Mouse (Mus musculus): ENCODE data around the gene Ap2a1. TPM values are rescaled to one million over a fixed set of nuclear protein-coding genes. Genes with fewer than 3 reads are reported as not detected.

Ap2a1 gene
- polyA plus RNA-seq, 1 experiment from 2014 or later: 85.0 TPM

DNA sequence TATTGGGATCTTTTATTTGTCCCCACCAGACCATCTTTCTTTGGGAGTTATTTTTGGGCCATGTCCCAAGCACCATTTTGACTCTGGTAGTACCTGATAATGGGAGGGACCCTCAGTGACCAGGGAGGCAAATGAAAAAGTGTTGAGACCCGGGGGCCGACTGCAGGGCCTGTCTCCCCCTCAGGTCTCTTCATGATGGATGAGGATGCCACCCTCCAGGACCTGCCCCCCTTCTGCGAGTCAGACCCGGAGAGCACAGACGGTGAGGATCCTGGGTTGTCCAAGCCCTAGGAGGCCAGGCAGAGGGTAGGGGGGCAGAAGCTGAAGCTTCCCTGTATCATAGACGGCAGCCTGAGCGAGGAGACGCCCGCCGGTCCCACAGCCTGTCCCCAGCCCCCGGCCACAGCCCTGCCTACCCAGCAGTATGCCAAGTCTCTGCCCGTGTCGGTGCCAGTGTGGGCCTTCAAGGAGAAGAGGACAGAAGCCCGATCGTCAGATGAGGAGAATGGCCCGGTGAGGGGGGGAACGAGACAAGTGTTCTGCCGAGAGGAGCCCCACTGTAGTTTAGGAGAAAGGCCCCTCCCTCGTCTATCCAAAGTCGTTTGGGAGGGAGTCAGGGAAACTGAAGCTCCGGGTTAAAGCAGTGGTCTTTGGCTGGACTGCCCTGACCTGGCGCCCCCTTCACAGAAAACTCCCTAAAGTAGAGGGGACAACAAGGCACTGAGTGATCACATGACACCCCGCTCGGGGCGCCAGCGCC lies 75.5 kb downstream of the Ap2a1 start:
- H3K4me1 ChIP-seq (replicated peaks; ENCODE audit: control insufficient read depth, insufficient read depth, low read length): peaks cover 16% of the 10 kb centered on the region
- DNase-seq (ENCODE audit: low spot score) (no peak), ATAC-seq (ENCODE audit: low FRiP score) (no peak)
- peak overlapping the region; percentile 42 for H3K4me3 ChIP-seq (ENCODE audit: low read depth, low read length)
- peak overlapping the region; percentile 64 for H3K4me2 ChIP-seq (replicated peaks; ENCODE audit: low read depth, low read length)
- no peaks in the 10 kb centered on the region for H3K9me3 ChIP-seq (ENCODE audit: control insufficient read depth, low read length)
- 31% methylated on average over 22 of the region's 26 CpGs for WGBS
- H3K27me3 ChIP-seq (ENCODE audit: control insufficient read depth, insufficient read depth, low read length): no peaks in the 10 kb centered on the region
- peak overlapping the region; percentile 69 for H3K9ac ChIP-seq (ENCODE audit: low read depth, low read length)
- H3K27ac ChIP-seq (ENCODE audit: low read depth, low read length): peak overlapping the region; percentile 86
- no peaks in the 10 kb centered on the region; the same call in 1 of the 2 replicates for H3K36me3 ChIP-seq (ENCODE audit: control insufficient read depth, insufficient read depth, low read length)

DNA sequence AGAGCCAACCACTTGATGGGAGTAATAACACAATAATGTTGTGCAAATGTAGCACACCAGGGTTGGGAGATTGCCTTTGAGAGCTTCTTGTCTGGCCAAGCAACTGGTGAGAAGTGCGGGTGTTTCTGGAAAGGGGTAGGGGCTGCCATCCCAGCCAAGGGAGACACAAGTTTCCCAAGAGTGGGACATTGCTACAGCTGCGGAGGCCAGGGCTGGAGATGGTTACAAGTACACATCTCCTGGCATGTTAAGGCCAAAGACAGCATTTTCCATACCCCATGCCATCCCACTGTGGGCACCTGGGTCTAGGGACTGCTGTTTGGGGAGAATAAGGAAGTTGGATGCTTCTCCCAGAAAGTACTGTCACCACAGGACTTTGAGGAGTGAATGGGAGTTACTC lies 76.2 kb downstream of the Ap2a1 start:
- no peaks in the 10 kb centered on the region for H3K9me3 ChIP-seq (ENCODE audit: control insufficient read depth, low read length)
- DNase-seq (ENCODE audit: low spot score) (no peak), ATAC-seq (ENCODE audit: low FRiP score) (no peak)
- 0 out of 2 replicates have a peak overlapping the region, but pooled peaks have one; percentile 4 for H3K4me3 ChIP-seq (ENCODE audit: low read depth, low read length)
- peaks cover 14% of the 10 kb centered on the region for H3K4me1 ChIP-seq (replicated peaks; ENCODE audit: control insufficient read depth, insufficient read depth, low read length)
- H3K4me2 ChIP-seq (replicated peaks; ENCODE audit: low read depth, low read length): no peak overlapping the region
- H3K36me3 ChIP-seq (ENCODE audit: control insufficient read depth, insufficient read depth, low read length): no peaks in the 10 kb centered on the region; the same call in 1 of the 2 replicates
- WGBS: 85% methylated on average over 2 of the region's 2 CpGs
- no peak overlapping the region for H3K27ac ChIP-seq (ENCODE audit: low read depth, low read length)
- H3K27me3 ChIP-seq (ENCODE audit: control insufficient read depth, insufficient read depth, low read length): no peaks in the 10 kb centered on the region
- no peak overlapping the region for H3K9ac ChIP-seq (ENCODE audit: low read depth, low read length)

DNA sequence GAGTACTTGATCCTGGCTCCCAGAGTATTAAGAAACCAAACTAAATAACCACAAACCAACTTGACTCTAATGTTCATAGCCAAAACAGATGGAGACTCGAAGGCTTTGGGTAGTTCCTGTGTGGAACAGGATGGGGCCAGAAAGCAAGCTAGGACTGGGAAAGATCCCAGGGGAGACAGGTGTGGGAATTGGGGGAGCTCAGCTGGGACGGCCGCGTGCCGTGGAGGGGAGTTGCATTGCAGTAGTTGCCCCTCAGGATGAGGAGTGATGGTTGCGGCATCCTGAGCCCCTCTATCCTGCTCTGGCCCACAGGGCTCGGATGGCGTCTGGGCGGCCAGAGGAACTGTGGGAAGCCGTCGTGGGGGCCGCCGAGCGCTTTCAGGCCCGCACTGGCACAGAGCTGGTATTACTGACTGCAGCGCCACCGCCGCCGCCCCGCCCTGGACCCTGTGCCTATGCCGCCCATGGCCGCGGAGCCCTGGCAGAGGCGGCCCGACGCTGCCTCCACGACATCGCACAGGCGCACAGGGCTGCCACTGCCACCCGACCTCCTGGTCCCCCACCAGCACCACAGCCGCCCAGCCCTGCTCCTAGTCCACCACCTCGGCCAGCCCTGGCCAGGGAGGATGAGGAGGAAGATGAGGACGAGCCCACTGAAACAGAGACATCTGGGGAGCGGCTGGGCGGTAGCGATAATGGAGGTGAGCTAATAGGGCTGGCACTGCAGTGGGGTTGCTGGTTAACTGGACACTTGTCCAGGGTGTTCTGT lies 76.9 kb downstream of the Ap2a1 start:
- Histone ChIP-seq H3K4me1 (replicated peaks; ENCODE audit: control insufficient read depth, insufficient read depth, low read length) (peaks cover 10% of the 10 kb centered on the region), H3K27ac (ENCODE audit: low read depth, low read length) (no peak overlapping the region), H3K9me3 (ENCODE audit: control insufficient read depth, low read length) (no peaks in the 10 kb centered on the region), H3K27me3 (ENCODE audit: control insufficient read depth, insufficient read depth, low read length) (no peaks in the 10 kb centered on the region), H3K4me3 (ENCODE audit: low read depth, low read length) (no peak overlapping the region), H3K36me3 (ENCODE audit: control insufficient read depth, insufficient read depth, low read length) (no peaks in the 10 kb centered on the region; the same call in 1 of the 2 replicates), H3K4me2 (replicated peaks; ENCODE audit: low read depth, low read length) (no peak overlapping the region), H3K9ac (ENCODE audit: low read depth, low read length) (no peak overlapping the region)
- ATAC-seq (ENCODE audit: low FRiP score) (no peak), DNase-seq (ENCODE audit: low spot score) (no peak)
- 91% methylated on average over 35 of the region's 36 CpGs for WGBS

GRCm38 (mm10) chr7:44851625-44852234 lies 77.6 kb downstream of the Ap2a1 start:
- no peak overlapping the region for H3K9ac ChIP-seq (ENCODE audit: low read depth, low read length)
- H3K27me3 ChIP-seq (ENCODE audit: control insufficient read depth, insufficient read depth, low read length): no peaks in the 10 kb centered on the region
- no peaks in the 10 kb centered on the region; the same call in 1 of the 2 replicates for H3K36me3 ChIP-seq (ENCODE audit: control insufficient read depth, insufficient read depth, low read length)
- 93% methylated on average over 12 of the region's 12 CpGs for WGBS
- no peak overlapping the region for H3K4me3 ChIP-seq (ENCODE audit: low read depth, low read length)
- H3K4me1 ChIP-seq (replicated peaks; ENCODE audit: control insufficient read depth, insufficient read depth, low read length): peaks cover 10% of the 10 kb centered on the region
- no peak overlapping the region for H3K4me2 ChIP-seq (replicated peaks; ENCODE audit: low read depth, low read length)
- ATAC-seq (ENCODE audit: low FRiP score): no peak
- H3K9me3 ChIP-seq (ENCODE audit: control insufficient read depth, low read length): no peaks in the 10 kb centered on the region
- no peak for DNase-seq (ENCODE audit: low spot score)
- no peak overlapping the region for H3K27ac ChIP-seq (ENCODE audit: low read depth, low read length)

GRCm38 (mm10) chr7:44850789-44851624 lies 78.3 kb downstream of the Ap2a1 start:
- no peak overlapping the region for H3K27ac ChIP-seq (ENCODE audit: low read depth, low read length)

More at GRCm38 (mm10) chr7:44850789-44851624, 78.3 kb downstream of the Ap2a1 start:
- Histone ChIP-seq H3K9me3 (ENCODE audit: control insufficient read depth, low read length) (no peaks in the 10 kb centered on the region), H3K9ac (ENCODE audit: low read depth, low read length) (peak overlapping the region; percentile 76), H3K4me3 (ENCODE audit: low read depth, low read length) (peak overlapping the region; percentile 83), H3K4me2 (replicated peaks; ENCODE audit: low read depth, low read length) (peak overlapping the region; percentile 84), H3K4me1 (replicated peaks; ENCODE audit: control insufficient read depth, insufficient read depth, low read length) (peaks cover 10% of the 10 kb centered on the region), H3K36me3 (ENCODE audit: control insufficient read depth, insufficient read depth, low read length) (no peaks in the 10 kb centered on the region; the same call in 1 of the 2 replicates), H3K27me3 (ENCODE audit: control insufficient read depth, insufficient read depth, low read length) (no peaks in the 10 kb centered on the region)
- WGBS: 83% methylated on average over 8 of the region's 8 CpGs
- DNase-seq (ENCODE audit: low spot score) (no peak), ATAC-seq (ENCODE audit: low FRiP score) (no peak)

Other genes with a start within 250 kb of the Ap2a1 start
- not detected in 2 replicates for gene Izumo2, start 220.8 kb downstream of the Ap2a1 start, polyA plus RNA-seq (2014; fragmentation: Nextera tagmentation; extraction: Ambion mirVana)
- gene Vrk3, start 181.1 kb downstream of the Ap2a1 start, polyA plus RNA-seq (2014; fragmentation: Nextera tagmentation; extraction: Ambion mirVana): 32.5 and 36.7 TPM in 2 replicates
- gene Zfp473, start 178.4 kb downstream of the Ap2a1 start, polyA plus RNA-seq (2014; fragmentation: Nextera tagmentation; extraction: Ambion mirVana): 3.0 and 3.7 TPM in 2 replicates
- 44.2 and 62.3 TPM in 2 replicates for gene Nup62, start 113.4 kb downstream of the Ap2a1 start, polyA plus RNA-seq (2014; fragmentation: Nextera tagmentation; extraction: Ambion mirVana)
- 0.60 and 1.7 TPM in 2 replicates for gene Il4i1, start 113.1 kb downstream of the Ap2a1 start, polyA plus RNA-seq (2014; fragmentation: Nextera tagmentation; extraction: Ambion mirVana)
- 1.9 and 2.0 TPM in 2 replicates for gene Atf5, start 112.8 kb downstream of the Ap2a1 start, polyA plus RNA-seq (2014; fragmentation: Nextera tagmentation; extraction: Ambion mirVana)
- 31.7 and 38.0 TPM in 2 replicates for gene Akt1s1, start 80.5 kb downstream of the Ap2a1 start, polyA plus RNA-seq (2014; fragmentation: Nextera tagmentation; extraction: Ambion mirVana)
- gene Tbc1d17, start 80.4 kb downstream of the Ap2a1 start, polyA plus RNA-seq (2014; fragmentation: Nextera tagmentation; extraction: Ambion mirVana): 60.9 and 65.5 TPM in 2 replicates
- gene Pnkp, start 72.4 kb downstream of the Ap2a1 start, polyA plus RNA-seq (2014; fragmentation: Nextera tagmentation; extraction: Ambion mirVana): 26.3 and 27.6 TPM in 2 replicates
- 314 and 331 TPM in 2 replicates for gene Ptov1, start 59.7 kb downstream of the Ap2a1 start, polyA plus RNA-seq (2014; fragmentation: Nextera tagmentation; extraction: Ambion mirVana)
- 72.7 and 76.2 TPM in 2 replicates for gene Med25, start 36.8 kb downstream of the Ap2a1 start, polyA plus RNA-seq (2014; fragmentation: Nextera tagmentation; extraction: Ambion mirVana)
- gene Fuz, start 33.4 kb downstream of the Ap2a1 start, polyA plus RNA-seq (2014; fragmentation: Nextera tagmentation; extraction: Ambion mirVana): 13.9 and 18.7 TPM in 2 replicates
- gene Tsks, start 13.7 kb upstream of the Ap2a1 start, polyA plus RNA-seq (2014; fragmentation: Nextera tagmentation; extraction: Ambion mirVana): 0.09 and 0.14 TPM in 2 replicates
- gene Cpt1c, start 45.4 kb upstream of the Ap2a1 start, polyA plus RNA-seq (2014; fragmentation: Nextera tagmentation; extraction: Ambion mirVana): 23.4 and 23.5 TPM in 2 replicates
- gene Prmt1, start 57.1 kb upstream of the Ap2a1 start, polyA plus RNA-seq (2014; fragmentation: Nextera tagmentation; extraction: Ambion mirVana): 249 and 259 TPM in 2 replicates
- 59.6 and 63.9 TPM in 2 replicates for gene Irf3, start 68.2 kb upstream of the Ap2a1 start, polyA plus RNA-seq (2014; fragmentation: Nextera tagmentation; extraction: Ambion mirVana)
- 54.2 and 56.8 TPM in 2 replicates for gene Bcl2l12, start 69.2 kb upstream of the Ap2a1 start, polyA plus RNA-seq (2014; fragmentation: Nextera tagmentation; extraction: Ambion mirVana)
- 44.0 and 49.6 TPM in 2 replicates for gene Scaf1, start 86.9 kb upstream of the Ap2a1 start, polyA plus RNA-seq (2014; fragmentation: Nextera tagmentation; extraction: Ambion mirVana)
- 21.2 and 21.6 TPM in 2 replicates for gene Rras, start 88.5 kb upstream of the Ap2a1 start, polyA plus RNA-seq (2014; fragmentation: Nextera tagmentation; extraction: Ambion mirVana)
- gene Prr12, start 123.4 kb upstream of the Ap2a1 start, polyA plus RNA-seq (2014; fragmentation: Nextera tagmentation; extraction: Ambion mirVana): 13.0 and 16.0 TPM in 2 replicates
- gene Nosip, start 132.9 kb upstream of the Ap2a1 start, polyA plus RNA-seq (2014; fragmentation: Nextera tagmentation; extraction: Ambion mirVana): 58.2 and 62.7 TPM in 2 replicates
- 15.7 and 17.1 TPM in 2 replicates for gene Prrg2, start 133.2 kb upstream of the Ap2a1 start, polyA plus RNA-seq (2014; fragmentation: Nextera tagmentation; extraction: Ambion mirVana)
- 134 and 149 TPM in 2 replicates for gene Rcn3, start 162.7 kb upstream of the Ap2a1 start, polyA plus RNA-seq (2014; fragmentation: Nextera tagmentation; extraction: Ambion mirVana)
- gene Fcgrt, start 174.4 kb upstream of the Ap2a1 start, polyA plus RNA-seq (2014; fragmentation: Nextera tagmentation; extraction: Ambion mirVana): 12.9 and 13.2 TPM in 2 replicates
- gene Rps11, start 194.9 kb upstream of the Ap2a1 start, polyA plus RNA-seq (2014; fragmentation: Nextera tagmentation; extraction: Ambion mirVana): 1,346 and 1,389 TPM in 2 replicates
- 1,145 and 1,168 TPM in 2 replicates for gene Rpl13a, start 199.3 kb upstream of the Ap2a1 start, polyA plus RNA-seq (2014; fragmentation: Nextera tagmentation; extraction: Ambion mirVana)
- 0.47 TPM in 1 of 2 replicates, not detected in the other for gene Gm45713, start 206.7 kb upstream of the Ap2a1 start, polyA plus RNA-seq (2014; fragmentation: Nextera tagmentation; extraction: Ambion mirVana)
- 1.5 and 1.6 TPM in 2 replicates for gene Flt3l, start 206.9 kb upstream of the Ap2a1 start, polyA plus RNA-seq (2014; fragmentation: Nextera tagmentation; extraction: Ambion mirVana)
- gene Pih1d1, start 224.8 kb upstream of the Ap2a1 start, polyA plus RNA-seq (2014; fragmentation: Nextera tagmentation; extraction: Ambion mirVana): 105 TPM in 2 replicates
- 20.8 and 28.6 TPM in 2 replicates for gene Aldh16a1, start 225.1 kb upstream of the Ap2a1 start, polyA plus RNA-seq (2014; fragmentation: Nextera tagmentation; extraction: Ambion mirVana)
- gene Slc17a7, start 234.5 kb upstream of the Ap2a1 start, polyA plus RNA-seq (2014; fragmentation: Nextera tagmentation; extraction: Ambion mirVana): 0.51 and 1.1 TPM in 2 replicates